Mouse (Mus musculus) spleen, adult 2 months (tissue): ENCODE results near the gene Sipa1l1.

Source experiments
- CTCF ChIP-seq: fragments of 200-500 bp; IDR thresholded peaks from 2 replicates; pipeline ENCODE4 v1.5.1; 2011; ENCODE audit warnings: mild to moderate bottlenecking, inconsistent platforms; ENCODE audit not compliant: insufficient read depth, insufficient read length, insufficient replicate concordance; ENCODE audit errors: extremely low read depth
- POLR2A ChIP-seq: fragments of 200-500 bp; IDR thresholded peaks from 2 replicates; pipeline ENCODE4 v1.6.1; 2011; ENCODE audit warnings: low read depth, low read length, inconsistent platforms

- TF ChIP-seq CTCF (no peak), POLR2A (no peak)
These were observed 316.3 kb downstream of the Sipa1l1 start for GRCm38 (mm10) chr12:82485466-82485865.
